Mouse (Mus musculus) lung, embryonic 16.5 days (tissue): ENCODE results near the gene Vps35. TPM values are rescaled to one million over a fixed set of nuclear protein-coding genes. Genes with fewer than 3 reads are reported as not detected.

Source experiments
- ATAC-seq: fragments of 200-750 bp; cut with Nextera tagmentation; 2 replicates; pipeline ENCODE4 v1.8.0; 2017; ENCODE audit warnings: low read depth, mild to moderate bottlenecking, moderate library complexity
- H3K27ac ChIP-seq: fragments of 300-500 bp; sonication (generic); 2 replicates; pipeline ENCODE4 v1.5.1; 2014; ENCODE audit warnings: mild to moderate bottlenecking, control low read depth, low read length
- H3K27me3 ChIP-seq: fragments of 300-500 bp; sonication (generic); 2 replicates; pipeline ENCODE4 v1.6.1; 2014; ENCODE audit warnings: low read depth, low read length, mixed read lengths; ENCODE audit not compliant: control insufficient read depth, insufficient read depth
- H3K36me3 ChIP-seq: fragments of 300-500 bp; sonication (generic); 2 replicates; pipeline ENCODE4 v1.6.1; 2014; ENCODE audit warnings: low read length; ENCODE audit not compliant: control insufficient read depth, insufficient read depth
- H3K4me1 ChIP-seq: fragments of 300-500 bp; sonication (generic); replicated peaks from 2 replicates; pipeline ENCODE4 v1.6.1; 2014; ENCODE audit warnings: low read length, mixed read lengths; ENCODE audit not compliant: control insufficient read depth, insufficient read depth
- H3K4me2 ChIP-seq: fragments of 300-500 bp; sonication (generic); 2 replicates; pipeline ENCODE4 v1.6.1; 2014; ENCODE audit warnings: low read depth, low read length, control low read depth
- H3K4me3 ChIP-seq: fragments of 300-500 bp; sonication (generic); 2 replicates; pipeline ENCODE4 v1.5.1; 2014; ENCODE audit warnings: mild to moderate bottlenecking, low read length, control low read depth
- H3K9ac ChIP-seq: fragments of 300-500 bp; sonication (generic); 2 replicates; pipeline ENCODE4 v1.6.1; 2014; ENCODE audit warnings: low read length, control low read depth
- H3K9me3 ChIP-seq: fragments of 300-500 bp; sonication (generic); 2 replicates; pipeline ENCODE4 v1.6.1; 2016; ENCODE audit warnings: low read length; ENCODE audit not compliant: control insufficient read depth
- WGBS: fragments of 180-500 bp; shearing (Covaris S2); extraction: QIAGEN DNeasy Blood & Tissue Kit; methylation state at CpG from one replicate; pipeline ENCODE4 v1.1.7; 2014; 5-methylcytosine and 5-hydroxymethylcytosine counted together
- polyA plus RNA-seq: library from polyadenylated mRNA; unstranded; fragments of >200 nt; fragmentation: Nextera tagmentation; extraction: Ambion mirVana; gene quantifications from 2 replicates; pipeline ENCODE4 v1.2.1, GENCODE M21; 2015

Vps35 gene
- polyA plus RNA-seq, 1 experiment from 2014 or later: 151 TPM

- no peak overlapping the region for H3K27ac ChIP-seq
- H3K4me1 ChIP-seq: no peaks in the 10 kb centered on the region
- ATAC-seq: no peak
- H3K4me3 ChIP-seq: no peak overlapping the region
- H3K9me3 ChIP-seq: no peaks in the 10 kb centered on the region
- no peaks in the 10 kb centered on the region for H3K27me3 ChIP-seq
- no peak overlapping the region for H3K9ac ChIP-seq
- H3K36me3 ChIP-seq: no peaks in the 10 kb centered on the region
- 52% methylated on average over 1 of the region's 1 CpGs for WGBS
- no peak overlapping the region for H3K4me2 ChIP-seq
These were observed 72.3 kb downstream of the Vps35 start for GRCm38 (mm10) chr8:85227297-85227696.

- Histone ChIP-seq H3K9me3 (no peaks in the 10 kb centered on the region), H3K36me3 (no peaks in the 10 kb centered on the region), H3K4me3 (no peak within 1 kb of the TSS), H3K9ac (no peak within 1 kb of the TSS), H3K4me2 (no peak within 1 kb of the TSS), H3K27me3 (no peaks in the 10 kb centered on the region), H3K27ac (no peak within 1 kb of the TSS), H3K4me1 (no peaks in the 10 kb centered on the region)
- WGBS: 24% methylated on average over 1 of the region's 1 CpGs
- ATAC-seq: no peak
These were observed 73.9 kb downstream of the Vps35 start, which contains the start of gene Olfr371 for GRCm38 (mm10) chr8:85225688-85226087. TSS of gene Olfr371 (plus strand) at chr8:85225988.

DNA sequence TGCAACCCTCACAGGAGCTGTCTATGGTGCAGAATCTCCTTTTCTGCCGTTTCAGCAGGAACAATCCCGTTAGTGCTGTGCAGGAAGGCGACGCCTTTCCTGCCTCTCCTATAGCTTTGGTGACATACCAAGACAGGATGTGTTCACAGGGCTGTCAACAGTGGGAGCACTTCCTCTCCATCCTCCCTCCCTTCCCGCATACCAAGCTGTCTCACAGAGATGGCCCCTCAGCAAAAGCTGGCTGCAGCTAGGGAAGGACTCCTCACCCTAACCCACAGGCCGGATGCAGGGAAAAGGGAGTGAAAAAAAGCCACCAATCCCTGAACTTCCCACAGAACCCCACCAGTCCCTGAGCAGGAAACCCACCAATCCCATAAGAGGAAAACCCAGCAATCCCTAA lies 78.6 kb downstream of the Vps35 start:
- no peak overlapping the region for H3K9ac ChIP-seq
- H3K4me1 ChIP-seq: no peaks in the 10 kb centered on the region
- ATAC-seq: peak; percentile 97
- peak overlapping the region; percentile 54 for H3K27ac ChIP-seq
- H3K36me3 ChIP-seq: no peaks in the 10 kb centered on the region
- no peak overlapping the region for H3K4me2 ChIP-seq
- H3K9me3 ChIP-seq: no peaks in the 10 kb centered on the region
- H3K4me3 ChIP-seq: no peak overlapping the region
- H3K27me3 ChIP-seq: no peaks in the 10 kb centered on the region
- 32% methylated on average over 6 of the region's 6 CpGs for WGBS

DNA sequence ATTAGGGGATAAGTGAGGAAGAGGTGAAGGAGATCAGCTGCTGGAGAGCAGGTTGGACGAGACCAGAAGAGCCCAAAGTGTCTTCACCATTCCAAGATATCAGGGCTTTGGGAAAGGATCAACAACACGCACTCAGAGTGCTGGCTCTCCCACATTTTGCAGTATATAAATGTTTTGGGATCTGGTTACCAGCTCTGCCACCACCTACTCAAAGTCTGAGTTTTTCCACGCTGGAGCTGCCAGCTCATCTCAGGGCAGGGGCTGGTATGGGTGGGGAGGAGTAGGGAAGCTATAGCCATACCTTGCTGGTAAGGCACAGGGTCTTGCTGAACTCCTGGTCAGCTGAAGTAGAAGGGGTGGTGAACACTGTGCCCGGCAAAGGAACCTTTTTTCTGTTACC lies 79.4 kb downstream of the Vps35 start:
- no peaks in the 10 kb centered on the region for H3K36me3 ChIP-seq
- H3K9me3 ChIP-seq: no peaks in the 10 kb centered on the region
- peak overlapping the region; percentile 51; the same call in 1 of the 2 replicates for H3K27ac ChIP-seq
- H3K4me2 ChIP-seq: no peak overlapping the region
- H3K27me3 ChIP-seq: no peaks in the 10 kb centered on the region
- ATAC-seq: no peak
- no peaks in the 10 kb centered on the region for H3K4me1 ChIP-seq
- 66% methylated on average over 4 of the region's 4 CpGs for WGBS
- no peak overlapping the region for H3K4me3 ChIP-seq
- H3K9ac ChIP-seq: no peak overlapping the region

Other genes with a start within 250 kb of the Vps35 start
- 28.2 and 29.9 TPM in 2 replicates for gene Fbxw9, start 239.7 kb downstream of the Vps35 start, polyA plus RNA-seq
- gene Gm5741, start 231.8 kb downstream of the Vps35 start, polyA plus RNA-seq: not detected in 2 replicates
- 51.9 and 53.9 TPM in 2 replicates for gene Dhps, start 228.0 kb downstream of the Vps35 start, polyA plus RNA-seq
- 134 and 137 TPM in 2 replicates for gene Wdr83os, start 219.1 kb downstream of the Vps35 start, polyA plus RNA-seq
- gene Wdr83, start 218.5 kb downstream of the Vps35 start, polyA plus RNA-seq: 45.4 and 45.8 TPM in 2 replicates
- 44.6 and 48.7 TPM in 2 replicates for gene Man2b1, start 216.5 kb downstream of the Vps35 start, polyA plus RNA-seq
- 3.4 and 3.7 TPM in 2 replicates for gene Zfp791, start 176.7 kb downstream of the Vps35 start, polyA plus RNA-seq
- not detected in 2 replicates for gene Cks1brt, start 147.9 kb downstream of the Vps35 start, polyA plus RNA-seq
- gene Olfr371, start 73.8 kb downstream of the Vps35 start, polyA plus RNA-seq: not detected in 2 replicates
- 98.6 and 104 TPM in 2 replicates for gene Orc6, start 170 bp downstream of the Vps35 start, polyA plus RNA-seq
- 5.8 and 6.1 TPM in 2 replicates for gene Mylk3, start 86.5 kb upstream of the Vps35 start, polyA plus RNA-seq
- gene 4921524J17Rik, start 133.0 kb upstream of the Vps35 start, polyA plus RNA-seq: 38.2 and 44.6 TPM in 2 replicates
- gene Gpt2, start 192.8 kb upstream of the Vps35 start, polyA plus RNA-seq: 13.8 and 15.5 TPM in 2 replicates